Mouse (Mus musculus) small intestine, adult 2 months (tissue): ENCODE data around the gene Mgat4d. TPM values are rescaled to one million over a fixed set of nuclear protein-coding genes. Genes with fewer than 3 reads are reported as not detected.

ENCODE experiments used
- H3K27ac ChIP-seq: fragments of 200-500 bp; 2 replicates; pipeline ENCODE4 v1.5.1; 2012; ENCODE audit warnings: low read depth, low read length, control low read depth, inconsistent platforms; ENCODE audit not compliant: insufficient read depth
- H3K27me3 ChIP-seq: fragments of 200-500 bp; 2 replicates; pipeline ENCODE4 v1.6.1; 2012; ENCODE audit warnings: mild to moderate bottlenecking, moderate library complexity, low read length, inconsistent platforms; ENCODE audit not compliant: control insufficient read depth, insufficient read depth
- H3K36me3 ChIP-seq: fragments of 200-500 bp; 2 replicates; pipeline ENCODE4 v1.6.1; 2012; ENCODE audit warnings: mild to moderate bottlenecking, low read length, control low read depth, inconsistent platforms; ENCODE audit not compliant: control insufficient read depth, insufficient read depth
- H3K4me1 ChIP-seq: fragments of 200-500 bp; 2 replicates; pipeline ENCODE4 v1.6.1; 2012; ENCODE audit warnings: low read length, inconsistent platforms, mixed read lengths; ENCODE audit not compliant: control insufficient read depth, insufficient read depth, insufficient read length
- H3K4me3 ChIP-seq: fragments of 200-500 bp; 2 replicates; pipeline ENCODE4 v1.5.1; 2012; ENCODE audit warnings: low read depth, mild to moderate bottlenecking, control low read depth, inconsistent platforms, low read length, moderate library complexity
- CTCF ChIP-seq: fragments of 200-500 bp; IDR thresholded peaks from 2 replicates; pipeline ENCODE4 v1.5.1; 2012; ENCODE audit warnings: low read depth, mild to moderate bottlenecking, control low read depth, inconsistent platforms, low read length, moderate library complexity, mixed read lengths; ENCODE audit not compliant: insufficient replicate concordance, insufficient read length; ENCODE audit errors: extremely low read depth
- POLR2A ChIP-seq: fragments of 200-500 bp; IDR thresholded peaks from 2 replicates; pipeline ENCODE4 v1.6.1; 2012; ENCODE audit warnings: low read depth, mild to moderate bottlenecking, control low read depth, inconsistent platforms, low read length, moderate library complexity
- WGBS: fragments of 180-500 bp; shearing (Covaris S2); methylation state at CpG from one replicate; pipeline ENCODE4 v1.1.7; 2018; 5-methylcytosine and 5-hydroxymethylcytosine counted together
- polyA plus RNA-seq: library from polyadenylated mRNA; depleted of rRNA; stranded (reverse); fragments of >200 nt; gene quantifications from 2 replicates; pipeline ENCODE4 v1.2.3, GENCODE M21; 2012; rRNA removed

Gene Mgat4d
- polyA plus RNA-seq, 1 experiment: not detected

- no peak overlapping the region for H3K4me3 ChIP-seq
- no peak for TF ChIP-seq POLR2A
- TF ChIP-seq CTCF: no peak
Measured at GRCm38 (mm10) chr8:83429071-83429524, 80.8 kb downstream of the Mgat4d start.

More at GRCm38 (mm10) chr8:83429071-83429524, 80.8 kb downstream of the Mgat4d start:
- H3K27me3 ChIP-seq: no peaks in the 10 kb centered on the region
- peaks cover 3% of the 10 kb centered on the region; the same call in 1 of the 2 replicates for H3K36me3 ChIP-seq
- no peak overlapping the region for H3K27ac ChIP-seq
- no peaks in the 10 kb centered on the region for H3K4me1 ChIP-seq
- WGBS: 62% methylated on average over 4 of the region's 4 CpGs

Other genes starting within 250 kb of the Mgat4d start
- 4.6 and 8.9 TPM in 2 replicates for gene Tbc1d9, start 183.1 kb upstream of the Mgat4d start, polyA plus RNA-seq
- gene Gm10645, start 182.3 kb upstream of the Mgat4d start, polyA plus RNA-seq: 0.77 and 1.1 TPM in 2 replicates
- gene Ucp1, start 58.1 kb upstream of the Mgat4d start, polyA plus RNA-seq: 0.09 TPM in 1 of 2 replicates, not detected in the other
- 0.36 and 0.90 TPM in 2 replicates for gene Elmod2, start 16.0 kb upstream of the Mgat4d start, polyA plus RNA-seq
- not detected in 2 replicates for gene Clgn, start 41.4 kb downstream of the Mgat4d start, polyA plus RNA-seq
- gene Scoc, start 109.9 kb downstream of the Mgat4d start, polyA plus RNA-seq: 0.35 and 0.76 TPM in 2 replicates
- not detected in 2 replicates for gene Olfr370, start 187.3 kb downstream of the Mgat4d start, polyA plus RNA-seq
- 531 and 683 TPM in 2 replicates for gene Ndufb7, start 218.2 kb downstream of the Mgat4d start, polyA plus RNA-seq